Mouse (Mus musculus): ENCODE results near the gene Hectd2.

The Hectd2 gene

DNA sequence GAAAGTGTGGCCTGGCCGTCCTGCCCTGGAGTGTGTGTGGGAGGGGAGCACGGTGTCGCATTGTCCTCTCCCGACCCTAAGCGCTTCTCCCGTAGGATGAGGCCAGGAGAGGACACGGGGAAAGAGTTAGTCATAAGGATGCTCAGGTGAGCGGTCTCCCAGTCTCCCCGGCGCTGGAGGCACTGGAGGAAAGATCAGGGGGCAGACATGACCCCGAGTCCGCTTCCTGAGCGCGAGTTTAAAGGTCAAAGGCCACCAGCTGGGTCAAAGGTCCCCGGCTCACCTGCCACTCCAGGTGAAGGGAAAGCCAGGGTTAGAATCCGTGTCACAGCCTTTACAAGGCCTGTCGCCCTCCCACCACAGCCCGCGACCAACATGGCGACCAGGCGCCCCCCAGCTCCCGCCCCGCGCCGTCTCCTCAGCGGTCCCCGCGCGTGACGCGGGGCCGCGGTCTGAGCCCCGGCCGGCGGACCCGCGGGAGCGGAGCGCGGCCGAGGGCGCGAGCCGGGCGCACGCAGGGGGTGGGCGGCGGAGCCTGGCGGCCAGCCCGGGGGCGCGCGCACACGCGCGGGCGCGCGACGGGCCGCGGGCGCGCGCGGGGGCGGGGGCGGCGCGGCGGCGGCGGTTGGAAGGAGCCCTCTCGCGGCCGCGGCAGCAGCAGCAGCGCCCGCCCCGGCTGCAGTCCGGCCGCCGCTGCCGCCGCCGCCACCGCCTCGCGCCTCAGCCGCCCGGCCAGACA, at the start of gene Hectd2:
TSS of gene Hectd2 (plus strand) at position 594 of the 739 bp plus-strand sequence.
- WGBS, result 5% methylated on average over 85 of the region's 92 CpGs

DNA sequence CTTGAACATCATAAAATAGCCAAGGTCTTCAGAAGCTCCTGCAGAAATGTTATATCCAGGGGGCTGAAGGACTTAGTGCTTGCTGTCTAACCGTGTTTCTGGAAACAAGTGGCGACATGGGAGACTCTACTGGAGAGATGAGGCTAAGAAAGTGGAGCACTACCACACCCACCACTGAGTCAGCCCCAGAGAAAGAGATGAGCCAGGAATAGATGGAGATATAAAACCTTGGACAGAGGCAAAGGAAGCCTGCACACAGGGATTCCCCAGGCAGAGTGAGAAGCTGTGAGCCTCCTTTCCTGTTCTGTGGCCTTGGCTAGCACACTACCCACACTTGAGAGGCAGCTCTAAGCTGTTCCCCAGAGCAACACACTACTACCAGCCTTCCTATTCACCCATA, 49.7 kb upstream of the Hectd2 start:
- WGBS, result 63% methylated on average over 2 of the region's 2 CpGs

DNA sequence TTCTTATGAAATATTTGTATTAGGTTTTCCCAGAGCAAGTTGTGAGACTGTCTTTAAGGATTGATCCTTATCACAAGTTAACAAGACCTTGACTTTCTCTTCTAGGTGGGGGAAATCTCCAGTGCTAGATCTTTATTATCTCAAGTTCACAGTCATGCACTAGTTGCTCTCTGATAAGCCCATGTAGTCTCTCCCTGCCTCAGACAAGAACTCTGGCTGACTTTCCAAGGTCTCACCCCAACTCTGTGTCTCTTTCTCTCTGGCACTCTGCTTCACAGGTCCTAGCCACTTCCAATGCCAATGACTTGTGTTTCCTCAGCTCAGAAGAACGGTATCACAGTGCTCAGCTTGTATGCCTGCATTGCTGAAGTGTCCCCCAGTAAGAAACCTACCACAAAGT, 43.1 kb upstream of the Hectd2 start:
- WGBS, result 78% methylated on average over 1 of the region's 1 CpGs

DNA sequence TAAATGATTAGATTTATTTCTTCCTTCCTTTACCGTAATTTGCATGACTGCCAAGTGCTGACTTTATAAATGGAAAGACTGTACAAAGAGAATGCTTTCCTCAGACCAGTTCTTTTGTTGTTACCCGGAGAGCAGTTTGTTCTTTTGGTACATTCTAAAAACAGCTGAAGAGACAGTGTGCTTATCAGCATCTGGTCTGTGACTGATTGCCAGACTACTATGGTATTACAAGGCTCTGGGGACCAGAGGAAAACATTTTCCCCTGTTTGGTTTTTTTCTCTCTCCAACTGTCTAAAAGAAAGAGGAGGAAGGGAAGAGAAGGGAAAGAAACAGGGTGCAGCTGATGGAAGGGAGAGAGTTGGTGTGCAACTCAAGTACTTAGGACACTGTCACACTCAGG, 36.0 kb upstream of the Hectd2 start:
- WGBS, result 34% methylated on average over 2 of the region's 2 CpGs

DNA sequence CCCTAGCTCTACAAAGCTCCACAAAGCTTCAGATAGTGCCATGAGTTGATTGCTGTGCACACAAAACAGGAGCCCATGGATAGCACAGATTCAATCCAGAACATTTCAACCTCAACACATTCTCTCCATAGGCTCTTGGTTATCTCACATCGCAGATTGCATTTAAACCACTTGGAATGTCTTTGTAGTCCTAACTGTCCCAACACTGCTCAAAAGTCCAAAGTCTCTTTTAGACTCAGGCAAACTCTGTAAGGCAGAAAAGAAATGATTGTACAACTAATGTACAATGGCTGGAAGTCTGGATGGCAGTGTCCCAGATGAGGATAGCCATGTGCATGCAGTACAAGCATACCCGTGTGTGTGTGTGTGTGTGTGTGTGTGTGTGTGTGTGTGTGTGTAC, 32.9 kb upstream of the Hectd2 start:
- WGBS, result 92% methylated on average over 2 of the region's 2 CpGs

DNA sequence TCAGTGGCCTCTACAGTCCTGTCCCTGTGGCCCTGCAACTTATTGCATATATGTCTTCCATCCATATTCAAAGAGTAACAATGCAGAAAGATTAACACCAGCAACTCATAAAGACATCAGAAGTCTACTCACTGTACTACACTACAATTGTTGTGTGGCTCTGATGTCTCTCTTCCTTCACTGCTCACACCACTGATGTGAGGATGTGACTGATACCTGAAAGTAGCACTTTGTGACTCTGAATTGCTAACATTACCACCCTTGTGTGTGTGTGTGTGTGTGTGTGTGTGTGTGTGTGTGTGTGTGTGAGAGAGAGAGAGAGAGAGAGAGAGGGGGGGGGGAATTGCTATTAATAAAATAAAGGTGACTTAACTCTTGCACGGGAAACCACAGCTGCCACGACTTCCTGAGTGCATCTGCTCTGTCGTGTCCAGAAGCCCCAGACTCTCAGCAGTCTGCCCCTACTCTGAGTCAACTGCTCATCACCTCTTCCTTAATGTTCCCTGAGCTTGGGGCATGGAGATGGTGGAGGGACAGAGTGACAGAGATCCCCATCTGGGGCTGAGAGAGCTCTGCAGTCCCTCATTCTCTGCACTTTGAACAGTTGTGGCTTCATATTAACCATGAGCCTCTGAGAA, 31.8 kb upstream of the Hectd2 start:
- 69% methylated on average over 3 of the region's 3 CpGs for WGBS

DNA sequence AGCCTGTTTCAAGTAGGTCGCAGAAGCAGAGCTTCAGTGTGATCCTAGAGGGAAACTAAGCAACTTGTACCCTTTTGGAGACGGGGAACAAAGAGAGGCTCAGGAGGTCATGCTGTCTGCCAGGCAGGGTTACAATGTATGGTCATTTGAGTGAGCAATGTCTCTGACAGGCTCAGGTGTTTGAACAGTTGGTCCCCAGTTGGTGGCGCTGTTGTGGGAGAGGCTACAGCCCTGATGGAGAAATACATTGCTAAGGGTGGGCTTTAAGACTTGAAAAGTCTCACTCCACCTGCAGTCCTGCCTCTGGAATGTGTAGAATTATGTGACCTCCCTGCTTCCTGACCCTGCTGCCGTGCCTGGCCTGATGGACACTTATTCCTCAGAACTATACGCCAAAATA, 21.4 kb upstream of the Hectd2 start:
- 75% methylated on average over 5 of the region's 5 CpGs for WGBS

DNA sequence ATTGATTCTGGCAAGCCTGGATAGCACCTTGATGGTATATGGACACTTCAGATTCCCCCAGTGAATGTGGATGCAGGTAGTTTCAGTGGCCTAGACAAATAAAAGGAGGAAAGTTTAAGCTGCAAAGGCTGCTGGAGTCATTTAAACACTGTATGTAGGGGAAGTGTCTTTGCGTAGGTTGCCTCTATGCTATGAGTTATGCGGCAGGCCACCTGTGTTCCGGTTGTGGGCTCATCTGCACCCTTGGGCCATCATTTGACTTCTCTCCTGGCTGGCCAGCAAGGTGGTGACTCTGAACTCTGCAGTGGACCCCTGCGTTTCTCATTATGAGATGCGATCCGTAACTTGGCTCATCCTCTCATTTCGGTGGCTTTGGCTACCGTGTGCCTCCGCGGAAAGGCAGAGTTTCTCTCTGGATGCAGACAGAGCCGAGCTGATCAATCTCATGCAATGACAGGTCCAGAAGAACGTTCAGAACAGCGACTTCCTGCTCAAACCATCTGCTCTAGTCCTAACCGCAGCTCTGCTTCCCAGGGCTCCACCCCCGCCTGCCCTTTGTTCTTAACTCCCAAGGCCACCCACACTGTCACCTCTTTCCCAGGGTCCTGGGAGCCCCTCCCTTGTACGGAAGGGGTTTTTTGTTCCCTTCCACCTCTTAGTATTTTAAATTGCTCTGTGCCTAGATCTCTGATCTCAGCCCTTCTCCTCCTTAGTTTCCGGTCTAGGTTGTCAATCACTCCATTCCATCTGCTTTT, 20.3 kb upstream of the Hectd2 start:
- 14% methylated on average over 17 of the region's 17 CpGs for WGBS

DNA sequence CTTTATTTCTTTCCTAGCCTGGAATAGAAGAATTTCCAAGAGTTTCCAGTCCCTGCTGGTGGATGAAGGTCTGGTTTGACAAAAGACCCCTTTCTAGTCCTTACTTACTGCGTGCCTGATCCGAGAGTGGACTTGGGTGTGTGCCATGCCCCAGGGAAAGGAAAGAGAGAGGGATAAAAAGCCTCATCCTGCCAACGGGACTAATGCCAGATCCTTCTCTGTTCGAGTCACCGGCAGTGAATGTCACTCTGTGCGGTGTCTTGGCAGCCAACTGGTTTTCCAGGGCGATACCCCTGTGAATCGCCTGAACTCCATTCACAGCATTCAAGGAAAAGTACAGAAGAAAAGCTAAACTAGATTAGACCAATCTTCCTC, 19.7 kb upstream of the Hectd2 start:
- WGBS, result 15% methylated on average over 8 of the region's 8 CpGs

DNA sequence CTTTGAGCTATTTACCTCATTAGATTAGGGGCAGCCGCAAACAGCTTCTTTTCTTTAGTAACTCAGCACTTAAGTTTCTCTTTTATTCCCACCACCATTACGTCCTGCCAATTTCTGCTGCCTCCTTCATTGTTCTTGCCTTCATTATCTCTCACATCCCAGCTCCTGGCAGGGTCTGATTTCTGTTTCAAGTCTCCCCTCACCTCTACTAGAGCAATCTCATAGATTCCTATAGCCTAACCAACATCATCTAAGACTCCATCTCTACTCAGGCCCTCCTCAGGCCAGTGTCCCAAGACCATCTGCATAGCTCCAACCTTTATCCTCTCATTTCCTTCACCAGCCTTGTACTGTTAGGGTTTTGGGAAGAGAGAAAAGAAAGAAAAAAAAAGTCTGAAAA, 19.3 kb upstream of the Hectd2 start:
- 72% methylated on average over 2 of the region's 2 CpGs for WGBS

DNA sequence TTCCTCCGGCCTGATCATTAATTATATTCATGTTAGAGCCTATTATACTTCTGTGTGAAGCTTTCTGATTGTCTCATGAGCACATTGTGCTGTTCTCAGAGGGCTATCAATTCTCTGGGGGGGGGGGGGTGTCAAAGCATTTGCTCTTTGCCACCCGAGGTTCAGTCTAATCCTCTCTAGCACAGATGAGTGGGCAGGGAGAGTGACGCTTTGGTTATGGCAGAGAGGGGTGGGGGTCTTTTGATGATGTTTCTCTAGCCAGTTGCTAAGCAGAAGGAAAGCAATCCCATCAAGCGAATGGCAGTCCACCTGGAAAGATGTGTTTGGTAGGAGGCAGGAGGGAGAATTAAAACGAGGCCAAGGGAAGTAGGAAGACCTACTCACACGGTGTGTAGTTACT, 18.6 kb upstream of the Hectd2 start:
- 44% methylated on average over 6 of the region's 6 CpGs for WGBS

DNA sequence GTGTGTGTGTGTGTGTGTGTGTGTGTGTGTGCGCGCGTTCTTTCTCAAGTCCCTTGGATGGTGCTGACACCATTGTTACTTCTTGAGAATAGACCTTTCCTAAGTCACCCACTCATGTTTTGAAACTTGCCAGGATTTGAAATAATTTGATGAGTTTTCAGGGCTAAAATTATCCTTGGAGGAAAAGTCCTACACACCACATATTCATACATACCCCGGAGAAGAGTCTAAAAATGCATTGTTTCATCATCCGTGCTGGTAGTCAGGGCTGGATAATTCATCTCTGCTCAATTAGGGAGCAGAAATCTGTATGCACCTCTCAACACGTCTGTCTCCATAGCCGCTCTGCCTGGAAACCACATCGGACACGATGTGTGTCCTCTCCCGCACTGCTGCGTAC, 17.5 kb upstream of the Hectd2 start:
- 48% methylated on average over 11 of the region's 11 CpGs for WGBS

DNA sequence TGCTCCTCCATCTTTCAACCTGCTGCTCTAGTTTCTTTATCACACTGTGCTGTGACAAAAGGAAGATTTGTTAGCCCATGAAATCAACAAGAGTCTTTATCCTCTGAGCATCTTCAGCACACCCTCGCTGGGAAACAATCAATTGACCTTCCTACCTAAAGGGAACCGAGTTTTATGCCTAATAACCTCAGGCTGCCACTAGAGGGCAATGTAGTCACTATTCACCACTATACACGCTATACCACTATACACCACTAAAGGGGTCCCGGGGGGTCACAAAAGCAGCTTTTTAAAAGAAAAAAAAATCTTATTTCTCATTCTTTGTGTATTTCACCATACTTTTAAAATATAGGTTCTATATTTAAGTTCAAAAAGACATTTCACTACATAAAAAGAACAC, 15.9 kb upstream of the Hectd2 start:
- 4% methylated on average over 4 of the region's 4 CpGs for WGBS

DNA sequence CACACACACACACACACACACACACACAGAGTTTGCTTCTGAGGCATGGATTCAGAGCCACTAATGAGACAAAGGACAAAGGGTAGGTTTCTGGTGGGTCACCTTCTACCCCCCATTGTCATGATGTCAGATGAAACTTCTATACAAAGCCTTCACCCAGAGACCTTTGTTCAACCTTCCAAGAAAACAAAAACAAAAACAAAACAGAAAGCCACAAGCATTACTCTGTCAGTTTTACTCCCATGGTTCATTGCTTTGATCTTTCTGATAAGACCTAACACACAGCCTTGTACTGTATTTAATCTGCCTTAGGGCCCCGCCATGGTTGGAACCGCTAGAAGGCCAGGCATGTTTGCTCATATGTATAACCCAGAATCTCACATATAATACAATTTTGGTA, 15.1 kb upstream of the Hectd2 start:
- 98% methylated on average over 2 of the region's 2 CpGs for WGBS

DNA sequence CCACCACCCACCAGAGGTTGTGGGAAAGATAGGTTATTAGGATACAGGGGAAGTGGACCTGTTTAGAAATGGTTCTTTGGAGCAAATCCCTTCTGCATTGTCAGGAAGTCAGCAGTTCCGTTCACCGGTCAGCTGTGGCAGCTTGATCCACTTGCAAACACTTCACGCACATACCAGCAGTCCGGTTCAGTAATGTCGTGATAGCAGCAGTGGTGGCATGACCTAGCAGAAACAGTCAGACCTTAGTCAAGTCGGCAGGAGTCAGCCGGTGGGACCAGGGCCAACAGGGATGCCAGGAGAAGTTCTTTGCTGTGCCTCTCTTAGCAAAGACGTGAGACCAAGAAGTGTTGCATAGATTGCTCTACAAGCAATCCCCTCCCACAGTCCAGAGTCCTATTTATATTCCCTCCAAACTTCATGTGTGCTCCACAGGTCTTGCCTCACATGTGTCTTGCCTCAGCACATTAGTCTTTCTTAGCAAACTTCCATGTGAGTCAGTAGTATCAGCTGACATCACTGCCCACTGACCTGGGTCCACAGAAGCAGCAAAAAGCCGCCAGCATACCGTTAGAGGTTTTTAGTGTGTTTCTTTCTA, 14.3 kb upstream of the Hectd2 start:
- 75% methylated on average over 10 of the region's 10 CpGs for WGBS

DNA sequence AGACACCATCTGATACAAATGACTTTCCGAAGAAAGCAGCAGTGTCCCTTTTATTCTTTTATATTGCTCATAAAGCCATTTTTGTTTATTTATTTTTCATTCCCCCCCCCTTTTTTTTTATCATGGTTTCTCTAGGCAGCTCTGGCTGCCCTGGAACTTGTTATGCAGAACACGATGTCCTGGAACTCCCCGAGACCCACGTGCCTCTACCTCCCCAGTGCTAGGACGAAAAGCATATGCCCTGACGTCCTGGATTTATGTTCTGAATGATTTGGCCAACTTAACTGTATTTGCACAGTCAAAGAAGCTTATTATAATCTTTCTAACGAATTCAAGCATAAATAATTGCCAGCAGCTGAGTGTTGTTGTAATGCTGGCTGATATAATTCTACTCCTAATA, 13.7 kb upstream of the Hectd2 start:
- WGBS, result 65% methylated on average over 7 of the region's 7 CpGs

DNA sequence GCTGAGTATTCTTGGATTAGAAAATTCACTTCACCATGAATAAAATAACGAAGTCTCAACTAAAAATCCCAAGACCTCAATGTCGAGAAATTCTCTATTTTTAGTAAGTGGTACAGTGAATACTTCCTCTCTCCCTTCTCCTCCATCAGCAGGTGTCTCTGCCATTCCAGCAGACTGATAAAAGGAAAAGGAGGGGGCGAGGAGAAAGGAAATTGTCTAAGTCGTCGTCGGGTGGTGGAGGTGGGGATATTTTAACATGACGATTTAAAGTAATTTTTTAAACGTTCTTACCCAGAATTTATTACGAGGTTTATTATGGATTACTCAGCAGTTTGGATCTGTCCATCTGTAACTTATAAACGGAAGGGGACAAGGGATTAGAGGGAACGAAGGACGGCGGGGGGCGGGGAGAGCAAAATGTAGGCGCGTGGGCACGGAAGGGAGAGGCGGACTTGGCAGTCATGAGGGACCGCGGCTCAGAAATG, 836 bp upstream of the Hectd2 start:
- 2% methylated on average over 20 of the region's 20 CpGs for WGBS

DNA sequence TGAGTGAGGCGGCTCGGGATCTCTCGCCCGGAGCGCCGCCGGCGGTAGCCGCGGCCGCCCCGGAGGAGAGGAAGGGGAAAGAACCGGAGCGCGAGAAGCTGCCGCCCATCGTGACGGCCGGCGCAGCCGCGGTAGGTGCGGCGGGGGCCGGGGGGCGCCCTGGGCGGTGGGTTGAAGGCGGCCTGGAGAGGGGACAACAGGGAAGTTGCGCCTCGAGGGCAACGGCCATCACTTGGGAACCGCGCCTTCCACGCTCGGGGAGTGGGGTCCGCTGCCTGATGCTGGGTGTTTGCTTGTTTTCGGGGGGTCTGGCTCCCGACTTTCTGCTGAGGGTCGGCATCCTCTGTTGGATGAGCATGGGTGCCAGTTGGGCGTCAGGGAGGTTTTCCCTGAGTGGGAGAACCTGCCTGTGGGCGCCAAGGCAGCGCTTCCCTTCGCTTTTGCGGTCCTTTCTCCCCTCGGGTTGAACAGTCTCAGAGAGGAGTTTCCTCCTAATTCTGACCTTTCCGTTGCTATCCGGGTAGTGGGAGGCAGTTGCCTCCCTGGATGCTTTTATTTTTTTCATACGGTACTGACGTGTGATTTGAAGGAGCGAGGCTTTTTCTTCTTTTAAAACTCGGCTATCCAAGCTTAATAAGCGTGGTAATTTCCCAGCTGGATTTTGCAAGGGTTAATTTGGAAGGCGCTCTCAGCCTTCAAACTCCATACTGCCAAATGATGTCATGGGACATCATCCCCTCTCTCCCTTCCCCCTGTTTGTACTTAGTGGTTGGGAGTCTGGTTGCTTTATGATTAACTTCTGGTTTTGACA, 551 bp downstream of the Hectd2 start:
- WGBS, result under 1% methylated on average over 50 of the region's 53 CpGs

DNA sequence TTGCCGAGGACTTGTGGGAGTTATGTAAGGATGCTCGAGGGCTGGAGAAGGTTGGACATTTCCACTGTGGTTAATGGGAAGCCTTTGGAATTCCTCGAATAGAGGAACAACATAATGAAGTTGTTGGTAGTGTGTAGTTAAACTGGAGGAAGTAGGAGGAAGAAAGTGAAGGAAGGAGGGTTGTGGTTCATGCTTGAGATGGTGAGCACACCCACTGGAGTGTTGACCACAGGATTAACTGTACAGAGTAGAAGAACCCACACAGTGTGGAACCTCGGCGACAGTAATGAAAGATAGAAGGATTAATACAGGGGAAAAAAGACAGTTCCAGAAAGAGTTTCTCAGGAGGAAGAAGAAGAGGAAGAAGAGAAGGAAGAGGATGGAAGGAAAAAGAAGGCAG, 4.9 kb downstream of the Hectd2 start:
- WGBS, result 64% methylated on average over 5 of the region's 5 CpGs

DNA sequence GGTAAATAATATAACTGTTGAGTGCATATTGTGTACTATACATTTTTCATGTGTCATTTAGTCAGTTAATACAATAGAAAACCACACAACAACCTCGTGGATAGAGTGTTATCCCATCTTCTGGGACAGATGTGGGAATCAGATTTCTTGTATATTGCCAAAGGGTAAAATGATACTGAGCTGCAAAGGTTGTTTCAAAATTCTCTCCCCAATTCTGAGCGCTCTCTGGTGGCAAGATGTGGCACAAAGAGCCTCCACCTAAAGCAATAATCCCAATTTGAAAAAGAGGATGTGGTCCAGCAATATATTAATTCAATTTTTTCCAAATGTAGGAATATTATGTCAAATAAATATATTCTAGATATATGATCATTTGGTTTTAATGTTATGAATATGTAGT, 5.7 kb downstream of the Hectd2 start:
- WGBS, result 41% methylated on average over 2 of the region's 2 CpGs

DNA sequence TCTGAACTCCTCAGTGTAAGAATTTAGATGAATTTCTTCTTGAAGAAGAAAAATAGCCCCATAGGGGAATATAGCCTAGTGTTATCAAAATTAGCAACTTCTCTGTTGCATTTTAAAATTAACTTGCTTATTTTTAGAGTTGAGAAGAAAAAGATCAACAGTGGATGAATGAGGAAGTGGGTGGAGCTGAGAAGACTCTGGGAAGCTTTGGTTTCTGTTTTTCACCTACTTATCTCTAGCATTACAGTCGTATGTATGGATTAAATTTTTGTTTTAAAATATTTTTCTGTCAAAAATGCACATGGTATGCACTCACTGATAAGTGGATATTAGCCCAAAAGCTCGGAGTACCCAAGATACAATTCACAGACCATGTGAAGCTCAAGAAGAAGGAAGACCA, 6.7 kb downstream of the Hectd2 start:
- WGBS, result 48% methylated on average over 2 of the region's 2 CpGs

DNA sequence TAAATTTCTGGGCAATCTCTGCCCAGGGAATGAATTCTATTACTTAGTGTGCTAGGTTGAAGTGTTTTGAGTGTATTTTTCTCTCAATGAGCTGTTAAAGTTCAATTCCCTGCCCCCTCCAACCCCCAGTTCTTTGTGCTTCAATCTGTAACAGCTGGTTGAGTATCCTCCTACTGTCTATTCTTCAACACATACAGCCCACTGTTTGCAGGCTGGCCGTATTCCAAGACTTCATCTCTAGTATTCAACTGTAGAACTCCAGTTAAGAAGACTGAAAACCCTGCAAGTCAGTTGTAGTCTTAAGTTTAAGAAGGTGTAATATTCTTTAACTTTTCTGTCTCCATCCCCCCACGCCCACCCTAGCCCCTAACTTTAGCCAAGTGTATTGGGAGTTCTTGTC, 10.0 kb downstream of the Hectd2 start:
- 53% methylated on average over 2 of the region's 2 CpGs for WGBS

Measured in cerebral cortex, adult 2 months (tissue).